8 mouse cellular contexts compared by ENCODE assay signal in the genomic region with DNA sequence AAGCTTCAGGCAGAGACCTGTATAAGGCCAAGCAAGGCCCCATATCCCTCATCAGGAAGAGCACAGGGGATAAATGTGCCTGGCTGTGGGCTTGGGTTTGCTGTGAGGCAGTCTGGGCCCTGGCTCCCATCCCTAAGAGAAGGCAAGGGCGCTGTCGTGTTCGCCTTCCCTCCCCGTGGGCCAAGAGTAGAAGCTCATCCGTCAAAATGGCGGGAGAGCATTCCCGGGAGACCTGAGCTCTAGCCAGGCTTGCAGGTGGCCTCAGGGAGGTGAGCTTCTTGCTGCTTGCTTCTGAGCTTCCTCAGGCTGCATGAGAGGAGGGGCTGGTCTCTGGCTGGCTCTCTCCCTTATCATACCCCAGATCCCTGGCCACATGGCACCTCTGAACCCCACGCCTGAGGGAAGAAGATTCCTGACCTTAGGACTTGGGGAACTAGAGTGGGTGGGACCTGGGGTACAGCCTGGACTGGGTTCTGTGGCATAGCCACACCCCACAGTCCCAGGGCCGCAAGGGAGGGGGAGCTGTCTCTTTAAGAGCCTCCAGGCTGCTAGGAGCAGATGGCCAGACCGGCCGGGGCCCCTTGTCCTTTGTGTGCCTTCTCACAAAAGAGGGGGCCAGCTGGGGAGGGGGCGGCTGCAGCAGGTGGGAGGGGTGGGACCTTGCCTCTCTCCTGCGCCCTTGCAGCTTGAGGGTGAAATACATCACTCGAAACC. TPM values are rescaled to one million over a fixed set of nuclear protein-coding genes. Genes with fewer than 3 reads are reported as not detected.
DNase-seq lines count a peak whose midpoint lies in the region; ATAC-seq and TF ChIP-seq lines count a peak whose summit lies in the region.

No protein-coding gene starts in this region.

- 22% methylated on average over 14 of the region's 14 CpGs for WGBS in cerebellum, adult 2 months
- 22% methylated on average over 14 of the region's 14 CpGs for WGBS in heart, embryonic 12.5 days
- WGBS in liver, embryonic 12.5 days (ENCODE audit: insufficient replicate concordance): 32% methylated on average over 14 of the region's 14 CpGs

- TF ChIP-seq CTCF in cerebellum, adult 2 months (IDR thresholded peaks at IDR 0.05; ENCODE audit: borderline replicate concordance, insufficient read depth, low read depth, low read length): no peak

- DNase-seq in kidney, postnatal 10 days: peak; percentile 44
- DNase-seq in kidney, adult 18-20 months: no peak
- DNase-seq in cerebellum, adult 2 months: peak; percentile 41 to 49
- no peak for DNase-seq in ovary, adult 18-20 months (ENCODE audit: low spot score)
- DNase-seq in ovary, postnatal 36 days (ENCODE audit: low spot score): no peak

- no peak overlapping the region for H3K4me3 ChIP-seq in cerebellum, adult 2 months (replicated peaks; ENCODE audit: insufficient read depth, low read depth, low read length)
- no peak overlapping the region for H3K4me3 ChIP-seq in heart, embryonic 12.5 days
- H3K4me3 ChIP-seq in liver, embryonic 12.5 days: no peak overlapping the region

- no peaks in the 10 kb centered on the region for H3K27me3 ChIP-seq in cerebellum, adult 2 months (ENCODE audit: control insufficient read depth, insufficient read depth, low read length)
- H3K27me3 ChIP-seq in heart, embryonic 12.5 days (replicated peaks): no peaks in the 10 kb centered on the region
- H3K27me3 ChIP-seq in liver, embryonic 12.5 days (replicated peaks): peaks cover 63% of the 10 kb centered on the region

- H3K9me3 ChIP-seq in heart, embryonic 12.5 days (replicated peaks): peaks cover 5% of the 10 kb centered on the region; the same call in 1 of the 2 replicates
- H3K9me3 ChIP-seq in liver, embryonic 12.5 days (replicated peaks): 0 out of 2 replicates have a peak, but pooled peaks cover 5% of the 10 kb centered on the region

- peak overlapping the region; percentile 93; the same call in 1 of the 2 replicates for H3K9ac ChIP-seq in heart, embryonic 12.5 days
- H3K9ac ChIP-seq in liver, embryonic 12.5 days: no peak overlapping the region

- H3K4me2 ChIP-seq in heart, embryonic 12.5 days: peak overlapping the region; percentile 33; the same call in 1 of the 2 replicates
- H3K4me2 ChIP-seq in liver, embryonic 12.5 days: 0 out of 2 replicates have a peak overlapping the region, but pooled peaks have one; percentile 6

- ATAC-seq in heart, embryonic 12.5 days (ENCODE audit: insufficient number of reproducible peaks, low FRiP score): no peak
- no peak for ATAC-seq in liver, embryonic 12.5 days
- no peak for ATAC-seq in monocyte, adult 5-6 weeks (replicated peaks; ENCODE audit: insufficient number of reproducible peaks, low FRiP score, low TSS enrichment, poor library complexity, severe bottlenecking)

- peaks cover 25% of the 10 kb centered on the region for H3K4me1 ChIP-seq in cerebellum, adult 2 months (ENCODE audit: control insufficient read depth, insufficient read depth, low read length)
- H3K4me1 ChIP-seq in heart, embryonic 12.5 days (replicated peaks): peaks cover 54% of the 10 kb centered on the region
- peaks cover 58% of the 10 kb centered on the region for H3K4me1 ChIP-seq in liver, embryonic 12.5 days

- H3K36me3 ChIP-seq in heart, embryonic 12.5 days: peaks cover 4% of the 10 kb centered on the region
- H3K36me3 ChIP-seq in liver, embryonic 12.5 days: peaks cover 3% of the 10 kb centered on the region; the same call in 1 of the 2 replicates

- H3K27ac ChIP-seq in cerebellum, adult 2 months (ENCODE audit: insufficient read depth, low read length): no peak overlapping the region
- peak overlapping the region; percentile 94 for H3K27ac ChIP-seq in heart, embryonic 12.5 days (ENCODE audit: poor library complexity, severe bottlenecking)
- H3K27ac ChIP-seq in liver, embryonic 12.5 days: no peak overlapping the region

- no peak for TF ChIP-seq POLR2A in cerebellum, adult 2 months (IDR thresholded peaks at IDR 0.05; ENCODE audit: borderline replicate concordance, insufficient read depth, low read length)

RNA-seq across cellular contexts. Expression of a gene that starts 1.5 kb away (rescaled TPM):
- 8.7 and 9.2 TPM in 2 replicates for polyA plus RNA-seq in cerebellum, adult 2 months (2012; rRNA removed)
- 16.3 and 16.5 TPM in 2 replicates for polyA plus RNA-seq in heart, embryonic 12.5 days (2016; fragmentation: Nextera tagmentation; extraction: Ambion mirVana)
- polyA plus RNA-seq in liver, embryonic 12.5 days (2016; fragmentation: Nextera tagmentation; extraction: Ambion mirVana): 4.0 and 5.1 TPM in 2 replicates
- not detected in 3 replicates for total RNA-seq in monocyte, adult 5-6 weeks (2017)

RNA-seq across cellular contexts. Expression of a gene that starts 24.7 kb away (rescaled TPM):
- 44.8 and 46.2 TPM in 2 replicates for polyA plus RNA-seq in cerebellum, adult 2 months (2012; rRNA removed)
- 64.1 and 66.3 TPM in 2 replicates for polyA plus RNA-seq in heart, embryonic 12.5 days (2016; fragmentation: Nextera tagmentation; extraction: Ambion mirVana)
- polyA plus RNA-seq in liver, embryonic 12.5 days (2016; fragmentation: Nextera tagmentation; extraction: Ambion mirVana): 42.0 and 44.8 TPM in 2 replicates
- 14.9 to 17.6 TPM (median 17.5 TPM) in 3 replicates for total RNA-seq in monocyte, adult 5-6 weeks (2017)

RNA-seq across cellular contexts. Expression of a gene that starts 48.2 kb away (rescaled TPM):
- polyA plus RNA-seq in cerebellum, adult 2 months (2012; rRNA removed): 1,171 and 1,228 TPM in 2 replicates
- polyA plus RNA-seq in heart, embryonic 12.5 days (2016; fragmentation: Nextera tagmentation; extraction: Ambion mirVana): 2,134 and 2,138 TPM in 2 replicates
- polyA plus RNA-seq in liver, embryonic 12.5 days (2016; fragmentation: Nextera tagmentation; extraction: Ambion mirVana): 915 and 936 TPM in 2 replicates
- total RNA-seq in monocyte, adult 5-6 weeks (2017): 236 to 274 TPM (median 246 TPM) in 3 replicates

RNA-seq across cellular contexts. Expression of a gene that starts 59.5 kb away (rescaled TPM):
- 234 and 248 TPM in 2 replicates for polyA plus RNA-seq in cerebellum, adult 2 months (2012; rRNA removed)
- 151 and 154 TPM in 2 replicates for polyA plus RNA-seq in heart, embryonic 12.5 days (2016; fragmentation: Nextera tagmentation; extraction: Ambion mirVana)
- 85.0 and 85.2 TPM in 2 replicates for polyA plus RNA-seq in liver, embryonic 12.5 days (2016; fragmentation: Nextera tagmentation; extraction: Ambion mirVana)
- total RNA-seq in monocyte, adult 5-6 weeks (2017): 71.4 to 75.8 TPM (median 73.8 TPM) in 3 replicates

Comparison
In these comparisons a context has a peak if more than half of its experiments do, and no peak if none do; other contexts are left out.
1. DNase-seq: peak in kidney, postnatal 10 days (single experiment) and cerebellum, adult 2 months (2 of 2); none in kidney, adult 18-20 months (single experiment), ovary, adult 18-20 months (single experiment) and ovary, postnatal 36 days (single experiment).